Mouse (Mus musculus) embryo, embryonic 10 days (tissue): ENCODE data around the gene Rnf150.

ENCODE experiments used
- DNase-seq: peaks from one replicate; pipeline ENCODE4 v3.0.0-alpha.2; 2015; ENCODE audit warnings: low spot score

The Rnf150 gene

GRCm38 (mm10) chr8:82943223-82944006, 80.3 kb downstream of the Rnf150 start:
- DNase-seq: no peak

- DNase-seq: no peak
These were observed 82.7 kb downstream of the Rnf150 start for GRCm38 (mm10) chr8:82945867-82946266.

GRCm38 (mm10) chr8:82946658-82947057, 83.5 kb downstream of the Rnf150 start:
- peak; percentile 14 for DNase-seq

GRCm38 (mm10) chr8:82955162-82955754, 92.1 kb downstream of the Rnf150 start:
- DNase-seq: no peak

GRCm38 (mm10) chr8:82959491-82959890, 96.3 kb downstream of the Rnf150 start:
- DNase-seq: no peak

GRCm38 (mm10) chr8:82959980-82960610, 96.9 kb downstream of the Rnf150 start:
- DNase-seq: no peak

GRCm38 (mm10) chr8:82964537-82964936, 101.4 kb downstream of the Rnf150 start:
- no peak for DNase-seq

- DNase-seq: no peak
These were observed 104.9 kb downstream of the Rnf150 start for GRCm38 (mm10) chr8:82967879-82968678.

GRCm38 (mm10) chr8:82969967-82970366, 106.8 kb downstream of the Rnf150 start:
- peak; percentile 15 for DNase-seq

- no peak for DNase-seq
These were observed 109.7 kb downstream of the Rnf150 start for GRCm38 (mm10) chr8:82972812-82973211.

- peak; percentile 24 for DNase-seq
These were observed 110.2 kb downstream of the Rnf150 start for GRCm38 (mm10) chr8:82973331-82973730.

- DNase-seq: no peak
These were observed 118.2 kb downstream of the Rnf150 start for GRCm38 (mm10) chr8:82981244-82981855.

- no peak for DNase-seq
These were observed 119.7 kb downstream of the Rnf150 start for GRCm38 (mm10) chr8:82982873-82983272.

- DNase-seq: no peak
These were observed 120.1 kb downstream of the Rnf150 start for GRCm38 (mm10) chr8:82983301-82983700.

GRCm38 (mm10) chr8:82992093-82992492, 128.9 kb downstream of the Rnf150 start:
- DNase-seq: no peak

- DNase-seq: no peak
These were observed 132.7 kb downstream of the Rnf150 start for GRCm38 (mm10) chr8:82995727-82996438.

- DNase-seq: no peak
These were observed 133.7 kb downstream of the Rnf150 start for GRCm38 (mm10) chr8:82996843-82997242.

GRCm38 (mm10) chr8:82998778-82999177, 135.6 kb downstream of the Rnf150 start:
- no peak for DNase-seq

GRCm38 (mm10) chr8:83003187-83003586, 140.0 kb downstream of the Rnf150 start:
- DNase-seq: no peak

GRCm38 (mm10) chr8:83009481-83009880, 146.3 kb downstream of the Rnf150 start:
- DNase-seq: no peak

GRCm38 (mm10) chr8:83011286-83011685, 148.1 kb downstream of the Rnf150 start:
- DNase-seq: no peak
